Mouse (Mus musculus) cortical plate, adult 2 months (tissue): ENCODE results near the gene Ephb1. TPM values are rescaled to one million over a fixed set of nuclear protein-coding genes. Genes with fewer than 3 reads are reported as not detected.

Experiments used
- H3K27ac ChIP-seq: fragments of 200-500 bp; 2 replicates; pipeline ENCODE4 v1.5.1; 2012; ENCODE audit warnings: low read length, control low read depth, inconsistent platforms; ENCODE audit not compliant: insufficient read depth
- H3K4me1 ChIP-seq: fragments of 200-500 bp; 2 replicates; pipeline ENCODE4 v1.6.1; 2011; ENCODE audit warnings: low read length; ENCODE audit not compliant: control insufficient read depth, insufficient read depth
- H3K4me3 ChIP-seq: fragments of 200-500 bp; 2 replicates; pipeline ENCODE4 v1.5.1; 2011; ENCODE audit warnings: mild to moderate bottlenecking, low read length, control low read depth; ENCODE audit not compliant: insufficient read depth
- CTCF ChIP-seq: fragments of 200-500 bp; IDR thresholded peaks from 2 replicates; pipeline ENCODE4 v1.5.1; 2011; ENCODE audit warnings: mild to moderate bottlenecking, control low read depth, low read length; ENCODE audit not compliant: insufficient read depth; ENCODE audit errors: extremely low read depth
- POLR2A ChIP-seq: fragments of 200-500 bp; IDR thresholded peaks from 2 replicates; pipeline ENCODE4 v1.6.1; 2011; ENCODE audit warnings: mild to moderate bottlenecking, low read length, control low read depth; ENCODE audit not compliant: insufficient read depth; ENCODE audit errors: extremely low read depth
- polyA plus RNA-seq: library from polyadenylated mRNA; depleted of rRNA; stranded (reverse); fragments of >200 nt; gene quantifications from 2 replicates; pipeline ENCODE4 v1.2.3, GENCODE M21; 2012

Gene Ephb1
- polyA plus RNA-seq, 1 experiment, result 30.8 TPM

DNA sequence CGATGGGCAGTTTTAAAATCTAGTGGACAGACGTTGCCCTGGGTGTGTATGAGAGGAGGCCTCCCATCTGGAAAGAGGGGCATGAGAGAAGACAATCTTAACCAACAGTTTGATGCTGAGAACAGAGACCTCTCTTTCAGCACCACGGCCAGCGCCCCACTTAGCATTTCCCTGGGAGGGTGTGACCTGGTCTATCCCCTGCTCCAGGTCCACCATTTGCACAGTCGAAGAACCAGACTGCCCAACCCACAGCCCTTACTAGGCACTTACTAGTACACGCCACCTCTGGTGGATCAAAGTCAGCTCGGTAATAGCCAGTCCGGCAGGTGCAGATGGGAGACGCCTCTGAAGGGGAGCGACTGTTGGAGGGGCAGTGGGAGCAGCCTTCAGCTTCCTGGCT is 287.9 kb downstream of the Ephb1 start:
- H3K4me1 ChIP-seq, result no peaks in the 10 kb centered on the region; the same call in 1 of the 2 replicates
- TF ChIP-seq POLR2A (no peak), CTCF (no peak)
- H3K4me3 ChIP-seq, result no peak overlapping the region
- H3K27ac ChIP-seq, result no peak overlapping the region

DNA sequence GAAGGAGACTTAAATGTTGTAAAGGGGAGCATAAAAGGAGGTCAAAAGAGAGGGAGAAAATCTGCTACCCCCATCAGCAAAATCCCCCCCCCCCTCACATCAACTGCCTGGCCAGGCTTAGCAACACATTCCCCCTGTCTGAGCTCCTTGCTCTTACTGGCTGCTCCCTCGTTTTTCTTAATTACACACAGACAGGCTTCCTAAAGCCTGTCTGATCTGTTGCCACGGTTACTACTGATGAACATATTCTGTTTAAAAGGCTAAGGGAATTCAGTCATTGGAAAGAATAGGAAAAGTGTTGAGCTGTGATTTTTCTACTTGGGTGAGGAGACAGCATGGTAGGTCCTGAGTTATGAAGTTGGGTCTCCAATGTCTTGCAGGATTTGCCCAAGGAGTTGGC is 308.6 kb downstream of the Ephb1 start:
- no peak overlapping the region for H3K27ac ChIP-seq
- no peak overlapping the region for H3K4me3 ChIP-seq
- peaks cover 3% of the 10 kb centered on the region; the same call in 1 of the 2 replicates for H3K4me1 ChIP-seq
- TF ChIP-seq CTCF (no peak), POLR2A (no peak)

DNA sequence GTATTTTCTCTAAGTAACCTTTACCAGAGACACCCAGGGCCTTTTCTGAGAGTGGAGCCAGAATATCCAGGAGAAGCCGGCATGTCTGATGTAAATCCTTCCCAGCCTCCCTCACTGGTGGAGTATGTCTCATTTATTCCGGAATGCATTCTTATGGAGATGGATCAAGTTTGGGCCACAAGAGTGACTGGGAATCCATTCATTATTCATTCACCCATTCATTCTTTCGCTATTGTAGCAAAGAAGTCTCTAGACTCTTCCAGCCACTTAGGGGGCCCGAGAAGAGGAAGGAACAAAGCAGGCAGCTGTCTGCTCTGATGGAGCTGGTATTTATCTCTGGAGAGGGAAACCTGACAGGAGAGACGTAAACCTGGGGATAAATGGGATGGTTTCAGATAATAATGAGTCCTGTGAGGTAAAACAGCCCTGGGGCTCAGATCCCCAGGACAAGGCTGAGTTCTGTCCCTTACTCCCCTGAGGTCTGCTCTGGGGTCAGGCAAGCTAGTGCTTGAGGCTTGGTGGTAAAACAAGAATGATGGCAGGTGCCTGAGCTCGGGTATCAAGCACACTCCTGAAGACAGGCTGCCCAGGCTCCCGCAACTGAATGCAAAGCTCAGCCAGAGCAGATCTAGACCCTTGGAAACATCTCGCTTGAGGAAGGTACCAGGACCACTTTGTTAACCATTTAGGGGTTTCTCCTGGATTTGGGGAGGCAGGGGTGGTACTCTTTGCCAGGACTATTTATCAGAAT is 309.2 kb downstream of the Ephb1 start:
- Histone ChIP-seq H3K4me3 (no peak overlapping the region), H3K4me1 (peaks cover 3% of the 10 kb centered on the region; the same call in 1 of the 2 replicates), H3K27ac (no peak overlapping the region)
- TF ChIP-seq CTCF (no peak), POLR2A (no peak)

DNA sequence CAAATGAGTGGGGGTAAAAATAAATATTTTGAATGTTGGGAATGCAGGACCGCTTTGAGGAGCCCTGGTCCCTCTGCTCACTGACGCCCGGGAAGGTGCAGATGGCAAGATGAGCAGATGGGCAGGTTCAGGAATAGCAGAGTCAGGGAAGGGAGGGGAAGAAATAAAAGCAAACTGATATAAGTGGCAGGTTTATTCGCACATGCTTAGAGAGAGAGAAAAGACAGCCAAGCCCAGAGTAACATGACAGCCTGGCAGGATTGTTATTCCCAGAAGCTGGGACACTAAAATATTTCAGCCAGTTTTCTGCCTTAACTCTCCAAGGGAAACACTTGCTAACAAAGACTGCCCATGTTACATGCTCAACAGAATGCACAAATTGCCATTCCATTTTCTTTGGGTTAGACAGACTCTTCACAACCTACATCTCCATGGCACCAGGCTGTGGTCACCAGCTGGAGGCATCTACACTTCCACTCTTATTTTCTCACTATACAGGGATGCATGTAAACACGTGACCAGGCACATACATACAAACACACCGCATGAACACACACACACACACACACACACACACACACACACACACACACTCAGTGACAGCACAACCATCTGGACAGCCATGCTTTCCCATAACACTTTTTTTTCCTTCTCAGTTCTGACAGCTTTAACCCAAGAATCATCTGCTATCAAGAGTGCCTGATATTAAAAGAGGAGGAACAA is 315.3 kb downstream of the Ephb1 start:
- Histone ChIP-seq H3K4me1 (no peaks in the 10 kb centered on the region), H3K4me3 (no peak overlapping the region), H3K27ac (no peak overlapping the region)
- TF ChIP-seq POLR2A (no peak), CTCF (no peak)

DNA sequence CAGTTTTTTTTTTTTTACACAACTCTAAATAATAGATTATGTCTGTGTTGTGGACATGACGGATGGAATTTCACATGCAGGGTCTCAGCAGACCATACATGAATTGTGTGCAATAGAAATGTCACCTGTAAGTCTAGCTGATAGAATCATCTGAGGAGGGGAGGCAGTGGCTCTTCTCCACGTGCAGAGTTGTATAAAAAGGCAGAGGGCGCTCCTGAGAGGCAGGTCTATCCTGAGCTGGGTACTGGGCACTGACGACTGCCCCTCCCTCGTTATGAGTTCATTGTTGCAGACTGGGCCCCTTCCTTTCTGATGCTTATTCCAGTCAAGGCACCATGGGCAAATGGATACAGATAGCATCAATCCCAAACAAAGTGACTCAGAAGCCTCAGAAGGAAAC is 318.4 kb downstream of the Ephb1 start:
- Histone ChIP-seq H3K27ac (no peak overlapping the region), H3K4me3 (no peak overlapping the region), H3K4me1 (peaks cover 2% of the 10 kb centered on the region; the same call in 1 of the 2 replicates)
- TF ChIP-seq CTCF, result 0 out of 2 replicates have a peak, but pooled peaks have one; percentile 0
- TF ChIP-seq POLR2A, result no peak

DNA sequence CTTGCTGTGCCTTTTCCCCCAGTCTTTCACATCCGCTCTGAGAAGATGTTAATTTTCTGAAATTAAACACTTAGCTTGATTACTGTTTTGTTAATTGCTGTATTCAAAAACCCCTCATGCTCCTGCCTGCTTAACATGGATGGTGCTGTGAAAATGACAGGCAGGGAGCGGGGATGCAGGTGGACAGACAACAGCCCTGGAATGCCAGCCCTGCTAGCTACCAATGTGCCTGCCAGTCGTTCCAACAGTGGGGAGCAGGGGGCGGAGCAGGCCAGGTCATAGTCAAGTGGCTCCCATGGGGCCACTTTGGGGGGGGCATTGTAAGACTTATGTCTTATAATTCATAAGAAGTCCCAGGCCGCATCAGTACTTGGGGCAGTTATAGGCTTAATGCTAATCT is 321.3 kb downstream of the Ephb1 start:
- H3K27ac ChIP-seq, result no peak overlapping the region
- H3K4me1 ChIP-seq, result peaks cover 2% of the 10 kb centered on the region; the same call in 1 of the 2 replicates
- H3K4me3 ChIP-seq, result no peak overlapping the region
- no peak for TF ChIP-seq CTCF
- no peak for TF ChIP-seq POLR2A

DNA sequence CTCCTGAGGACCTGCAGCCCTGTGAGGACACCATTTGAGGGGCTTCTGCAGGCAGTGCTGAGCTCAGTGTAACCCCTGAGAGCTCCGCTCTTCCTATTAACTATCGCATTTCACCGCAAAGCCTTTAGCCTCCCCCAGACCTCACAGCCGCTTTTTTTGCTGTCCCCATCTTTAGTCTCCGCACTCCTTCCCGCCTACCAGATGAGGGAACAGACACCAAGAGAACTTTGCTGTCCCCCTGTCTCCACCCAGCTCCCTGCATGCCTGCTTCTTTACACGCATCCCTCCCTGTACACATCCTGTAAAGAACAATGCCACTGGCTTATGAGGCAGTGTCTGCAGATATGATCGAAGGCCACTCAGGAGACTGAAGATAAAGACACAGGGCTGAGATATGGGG is 322.1 kb downstream of the Ephb1 start:
- Histone ChIP-seq H3K27ac (no peak overlapping the region), H3K4me3 (no peak overlapping the region), H3K4me1 (peaks cover 2% of the 10 kb centered on the region; the same call in 1 of the 2 replicates)
- TF ChIP-seq POLR2A (no peak), CTCF (no peak)

DNA sequence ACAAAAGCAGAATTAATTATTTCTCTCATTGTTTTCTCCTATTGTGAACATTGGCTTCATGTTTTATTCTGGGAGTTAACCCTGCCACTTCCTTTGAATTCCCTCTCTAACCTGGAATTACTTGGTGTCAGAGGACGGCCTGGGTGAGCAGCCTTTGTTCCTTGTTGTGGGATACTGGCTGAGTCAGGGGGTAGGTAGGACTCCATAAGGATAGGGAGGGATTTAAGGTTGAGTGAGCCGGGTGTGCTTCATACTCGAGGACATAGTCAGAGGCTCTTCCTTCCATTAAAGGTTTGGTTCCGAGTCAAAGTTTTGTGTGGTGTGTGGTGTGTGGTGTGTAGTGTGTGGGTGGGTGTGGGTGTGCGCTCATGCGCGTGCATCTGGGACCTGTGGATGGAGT is 324.8 kb downstream of the Ephb1 start:
- Histone ChIP-seq H3K4me1 (peaks cover 2% of the 10 kb centered on the region; the same call in 1 of the 2 replicates), H3K4me3 (no peak overlapping the region), H3K27ac (no peak overlapping the region)
- TF ChIP-seq CTCF, result no peak
- no peak for TF ChIP-seq POLR2A

DNA sequence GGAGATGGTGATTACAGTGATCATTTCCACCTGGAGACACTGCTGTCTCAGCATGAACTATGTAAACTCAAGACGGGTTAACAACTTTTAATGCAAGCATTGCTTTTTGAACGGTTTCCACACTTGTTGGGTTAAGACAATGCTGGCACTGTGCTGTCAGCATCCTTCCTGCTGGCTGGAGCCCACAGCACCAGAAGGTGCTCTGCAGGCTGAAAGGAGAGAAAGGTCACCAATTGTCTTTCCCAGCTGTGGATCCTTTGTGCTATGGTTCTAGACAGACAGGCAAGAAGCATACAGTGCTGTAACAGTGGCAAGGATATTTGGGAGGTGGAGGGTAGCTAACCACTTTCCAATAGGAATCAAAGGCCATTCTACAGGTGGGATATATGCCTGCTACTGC is 328.4 kb downstream of the Ephb1 start:
- H3K4me1 ChIP-seq, result no peaks in the 10 kb centered on the region
- TF ChIP-seq CTCF (no peak), POLR2A (no peak)
- H3K27ac ChIP-seq, result no peak overlapping the region
- no peak overlapping the region for H3K4me3 ChIP-seq
